Comparison of ENCODE assay signal across 9 mouse cellular contexts in the genomic region with DNA sequence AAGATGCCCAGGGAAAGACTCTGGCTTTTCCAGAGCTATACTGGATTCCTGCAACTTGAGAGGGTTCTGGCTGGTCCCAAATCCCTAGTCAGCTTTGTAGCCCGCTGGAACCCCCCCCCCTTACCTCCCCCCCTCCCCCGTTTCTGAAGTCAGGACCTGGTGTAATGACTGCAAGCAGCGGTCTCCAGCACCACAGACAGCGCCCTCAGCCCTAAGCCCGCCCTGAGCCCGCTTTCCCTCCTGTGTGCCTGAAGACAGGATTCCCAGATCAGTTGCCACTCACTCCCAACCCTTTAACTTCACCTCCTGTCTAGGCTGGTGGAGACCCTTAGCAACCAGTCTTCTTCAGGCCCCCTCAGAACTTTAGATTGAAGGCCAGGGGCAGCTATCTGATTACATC. TPM values are rescaled to one million over a fixed set of nuclear protein-coding genes. Genes with fewer than 3 reads are reported as not detected.
A peak's percentile ranks its signal among the peaks of the same experiment; 100 is the strongest.
DNase-seq lines count a peak whose midpoint lies in the region; ATAC-seq and TF ChIP-seq lines count a peak whose summit lies in the region.
"Had no signal": no experiment of that assay in that cellular context is flagged by ENCODE, and none has a peak within 500 bp of the region (broad histone marks: within the 10 kb centered on the region; RNA-seq: fewer than 3 reads in every experiment).

No protein-coding gene starts in this region.

- no peak overlapping the region for H3K27ac ChIP-seq in left cerebral cortex, adult 2 months
- H3K27ac ChIP-seq in embryonic facial prominence, embryonic 10.5 days (replicated peaks) = no peak overlapping the region
- H3K27ac ChIP-seq in hindbrain, embryonic 14.5 days = 0 out of 2 replicates have a peak overlapping the region, but pooled peaks have one; percentile 35
- H3K27ac ChIP-seq in neural tube, embryonic 13.5 days (replicated peaks) = 0 out of 2 replicates have a peak overlapping the region, but pooled peaks have one; percentile 15

- WGBS in embryonic facial prominence, embryonic 10.5 days = 1% methylated on average over 6 of the region's 6 CpGs
- WGBS in hindbrain, embryonic 14.5 days = 14% methylated on average over 6 of the region's 6 CpGs
- WGBS in neural tube, embryonic 13.5 days = 8% methylated on average over 6 of the region's 6 CpGs

- peaks cover 85% of the 10 kb centered on the region for H3K27me3 ChIP-seq in embryonic facial prominence, embryonic 10.5 days (replicated peaks; ENCODE audit: low read depth, poor library complexity, severe bottlenecking)
- H3K27me3 ChIP-seq in hindbrain, embryonic 14.5 days (ENCODE audit: control insufficient read depth, insufficient read depth, low read length) = 0 out of 2 replicates have a peak, but pooled peaks cover 5% of the 10 kb centered on the region
- H3K27me3 ChIP-seq in neural tube, embryonic 13.5 days = peaks cover 28% of the 10 kb centered on the region

- peaks cover 35% of the 10 kb centered on the region for H3K4me1 ChIP-seq in embryonic facial prominence, embryonic 10.5 days
- peaks cover 33% of the 10 kb centered on the region for H3K4me1 ChIP-seq in hindbrain, embryonic 14.5 days (replicated peaks; ENCODE audit: control insufficient read depth, insufficient read depth, low read length)
- peaks cover 80% of the 10 kb centered on the region for H3K4me1 ChIP-seq in neural tube, embryonic 13.5 days (replicated peaks)

- peak overlapping the region; percentile 91 for H3K4me2 ChIP-seq in hindbrain, embryonic 14.5 days (replicated peaks)
- H3K4me2 ChIP-seq in neural tube, embryonic 13.5 days = peak overlapping the region; percentile 78

- TF ChIP-seq CTCF in left cerebral cortex, adult 2 months (IDR thresholded peaks at IDR 0.05) = no peak

- no peaks in the 10 kb centered on the region for H3K9me3 ChIP-seq in embryonic facial prominence, embryonic 10.5 days
- no peaks in the 10 kb centered on the region for H3K9me3 ChIP-seq in hindbrain, embryonic 14.5 days (ENCODE audit: control insufficient read depth, low read length)
- H3K9me3 ChIP-seq in neural tube, embryonic 13.5 days = no peaks in the 10 kb centered on the region

- peak overlapping the region; percentile 99 for H3K9ac ChIP-seq in hindbrain, embryonic 14.5 days
- peak overlapping the region; percentile 100 for H3K9ac ChIP-seq in neural tube, embryonic 13.5 days

- peaks cover 16% of the 10 kb centered on the region; the same call in 1 of the 2 replicates for H3K36me3 ChIP-seq in embryonic facial prominence, embryonic 10.5 days (replicated peaks)
- H3K36me3 ChIP-seq in hindbrain, embryonic 14.5 days (replicated peaks; ENCODE audit: control insufficient read depth, insufficient read depth) = peaks cover 26% of the 10 kb centered on the region
- H3K36me3 ChIP-seq in neural tube, embryonic 13.5 days = peaks cover 27% of the 10 kb centered on the region

- DNase-seq in left cerebral cortex, adult 2 months (ENCODE audit: extremely low spot score in 1 of 2, low spot score in 2 of 2) = no peak
- no peak for DNase-seq in left cerebral cortex, postnatal 25 days (ENCODE audit: low spot score in 2 of 2)
- peak; percentile 73 for DNase-seq in embryonic facial prominence, embryonic 10.5 days (ENCODE audit: low spot score)
- DNase-seq in hindbrain, embryonic 14.5 days (ENCODE audit: low spot score) = no peak
- DNase-seq in spleen, adult 12 weeks (ENCODE audit: low spot score) = no peak
- no peak for DNase-seq in cerebellum, postnatal 4 days (ENCODE audit: low spot score in 2 of 2)
- DNase-seq in frontal cortex, adult 2 months (ENCODE audit: extremely low spot score in 1 of 2, low spot score in 1 of 2) = no peak

- intact Hi-C loops in left cerebral cortex, adult 2 months (cut with DNase I) = no loop called here
- intact Hi-C loops in left cerebral cortex, postnatal 25 days (cut with DNase I) = loop anchor here (2.0 kb wide), 1 partner anchor 34 kb away; no protein-coding TSS in a partner anchor

- peak overlapping the region; percentile 41 for H3K4me3 ChIP-seq in left cerebral cortex, adult 2 months
- H3K4me3 ChIP-seq in embryonic facial prominence, embryonic 10.5 days = peak overlapping the region; percentile 73; the same call in 1 of the 2 replicates
- peak overlapping the region; percentile 94 for H3K4me3 ChIP-seq in hindbrain, embryonic 14.5 days (replicated peaks; ENCODE audit: low read length)
- peak overlapping the region; percentile 79 for H3K4me3 ChIP-seq in neural tube, embryonic 13.5 days

- no peak for ATAC-seq in hindbrain, embryonic 14.5 days (ENCODE audit: low FRiP score)
- no peak for ATAC-seq in neural tube, embryonic 13.5 days (ENCODE audit: low read depth)

RNA-seq across cellular contexts. Expression of gene Mgat5b, which starts 2.1 kb away (rescaled TPM):
- 10 to 100 TPM; 80.0 to 92.0 TPM for total RNA-seq in left cerebral cortex, adult 2 months (2021)
- 10 to 100 TPM; 77.5 to 79.8 TPM for total RNA-seq in left cerebral cortex, postnatal 25 days (2021)
- polyA plus RNA-seq in embryonic facial prominence, embryonic 10.5 days (2016; fragmentation: Nextera tagmentation; extraction: Ambion mirVana) = 2.3 and 3.3 TPM in 2 replicates
- polyA plus RNA-seq in hindbrain, embryonic 14.5 days (2014; fragmentation: Nextera tagmentation; extraction: Ambion mirVana) = 24.5 and 26.0 TPM in 2 replicates
- 28.4 and 28.5 TPM in 2 replicates for polyA plus RNA-seq in neural tube, embryonic 13.5 days (2015; fragmentation: Nextera tagmentation; extraction: Ambion mirVana)
- 60.5 and 69.0 TPM in 2 replicates for polyA plus RNA-seq in frontal cortex, adult 2 months (2012; rRNA removed)
- polyA plus RNA-seq: spleen, adult 2 months had no signal

Comparison
In these comparisons a context has a peak if more than half of its experiments do, and no peak if none do; other contexts are left out.
1. H3K27ac ChIP-seq: peak in hindbrain, embryonic 14.5 days (single experiment) and neural tube, embryonic 13.5 days (single experiment); none in left cerebral cortex, adult 2 months (single experiment) and embryonic facial prominence, embryonic 10.5 days (single experiment).
2. H3K4me3 ChIP-seq: peak in every context shown above with its lines; median percentile 94 in hindbrain, embryonic 14.5 days; 79 in neural tube, embryonic 13.5 days; 73 in embryonic facial prominence, embryonic 10.5 days; 41 in left cerebral cortex, adult 2 months.